In the genomic region with DNA sequence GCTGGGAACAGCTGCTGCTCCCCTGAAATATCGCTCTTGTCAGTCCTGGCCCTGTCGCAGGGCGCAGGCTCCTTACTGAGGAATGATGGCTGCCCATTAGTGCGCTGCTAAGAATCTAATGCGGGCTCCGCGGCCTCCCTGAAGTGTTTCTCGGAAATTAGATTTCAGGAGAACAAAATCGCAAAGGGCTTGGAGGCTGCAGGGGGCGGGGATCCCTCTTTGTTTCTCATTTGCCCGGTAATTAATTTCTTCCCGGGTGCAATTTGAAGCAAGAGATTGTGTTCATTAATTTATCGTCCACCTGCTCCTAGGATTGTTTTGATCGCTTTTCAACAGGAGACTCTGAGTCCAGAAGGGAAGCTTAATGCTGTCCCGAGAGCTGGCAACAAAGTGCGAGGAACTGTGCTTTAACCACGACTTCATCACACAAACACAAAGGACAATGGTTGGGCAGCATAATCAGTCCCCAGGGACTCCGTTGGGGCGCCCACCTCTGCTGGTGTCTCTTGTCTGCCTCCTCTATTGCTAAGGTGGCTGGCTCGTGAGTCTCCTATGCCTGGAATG, we compare ENCODE assay signal across 9 mouse cellular contexts.
DNase-seq lines count a peak whose midpoint lies in the region; ATAC-seq lines count a peak whose summit lies in the region.
"Had no signal": no experiment of that assay in that cellular context is flagged by ENCODE, and none has a peak within 500 bp of the region (broad histone marks: within the 10 kb centered on the region; RNA-seq: fewer than 3 reads in every experiment).

No protein-coding gene starts in this region.

- WGBS in hindbrain, embryonic 12.5 days, result 38% methylated on average over 20 of the region's 20 CpGs
- whole genome bisulfite sequencing in neural tube, embryonic 14.5 days, result 16% methylated on average over 20 of the region's 20 CpGs

- no peaks in the 10 kb centered on the region for H3K9me3 ChIP-seq in hindbrain, embryonic 12.5 days (replicated peaks)
- no peaks in the 10 kb centered on the region for H3K9me3 ChIP-seq in neural tube, embryonic 14.5 days (ENCODE audit: control insufficient read depth, low read length)
- H3K9me3 ChIP-seq: limb, embryonic 12.5 days had no signal

- H3K4me2 ChIP-seq in hindbrain, embryonic 12.5 days (replicated peaks), result peak overlapping the region; percentile 27
- peak overlapping the region; percentile 16; the same call in 1 of the 2 replicates for H3K4me2 ChIP-seq in neural tube, embryonic 14.5 days (ENCODE audit: low read depth, low read length)
- H3K4me2 ChIP-seq: limb, embryonic 12.5 days had no signal

- peak overlapping the region; percentile 86 for H3K27ac ChIP-seq in hindbrain, embryonic 12.5 days
- H3K27ac ChIP-seq in neural tube, embryonic 14.5 days (ENCODE audit: low read depth, low read length), result peak overlapping the region; percentile 86
- H3K27ac ChIP-seq: limb, embryonic 12.5 days had no signal

- no peaks in the 10 kb centered on the region for H3K27me3 ChIP-seq in hindbrain, embryonic 12.5 days
- H3K27me3 ChIP-seq in neural tube, embryonic 14.5 days (ENCODE audit: control insufficient read depth, insufficient read depth, low read length), result no peaks in the 10 kb centered on the region
- H3K27me3 ChIP-seq: limb, embryonic 12.5 days had no signal

- peaks cover 35% of the 10 kb centered on the region for H3K4me1 ChIP-seq in hindbrain, embryonic 12.5 days
- H3K4me1 ChIP-seq in neural tube, embryonic 14.5 days (ENCODE audit: control insufficient read depth, insufficient read depth, low read length), result peaks cover 33% of the 10 kb centered on the region
- H3K4me1 ChIP-seq: limb, embryonic 12.5 days had no signal

- peak; percentile 71 for ATAC-seq in hindbrain, embryonic 12.5 days (ENCODE audit: low FRiP score)
- ATAC-seq in neural tube, embryonic 14.5 days (ENCODE audit: low read depth), result peak; percentile 80

- H3K4me3 ChIP-seq in hindbrain, embryonic 12.5 days, result no peak overlapping the region
- no peak overlapping the region for H3K4me3 ChIP-seq in neural tube, embryonic 14.5 days (ENCODE audit: low read depth, low read length)
- H3K4me3 ChIP-seq: limb, embryonic 12.5 days had no signal

- H3K9ac ChIP-seq in hindbrain, embryonic 12.5 days, result no peak overlapping the region
- H3K9ac ChIP-seq in neural tube, embryonic 14.5 days (replicated peaks; ENCODE audit: low read depth, low read length), result no peak overlapping the region
- H3K9ac ChIP-seq: limb, embryonic 12.5 days had no signal

- H3K36me3 ChIP-seq in hindbrain, embryonic 12.5 days, result no peaks in the 10 kb centered on the region
- H3K36me3 ChIP-seq in neural tube, embryonic 14.5 days (ENCODE audit: control insufficient read depth, insufficient read depth, low read length), result no peaks in the 10 kb centered on the region
- H3K36me3 ChIP-seq: limb, embryonic 12.5 days had no signal

- peak; percentile 26 for DNase-seq in embryo, embryonic 10.5 days (ENCODE audit: low spot score)
- DNase-seq in embryo, embryonic 10 days (ENCODE audit: low spot score), result no peak
- DNase-seq in testis, postnatal 10 days (ENCODE audit: low spot score), result peak; percentile 37
- DNase-seq in testis, postnatal 14 days (ENCODE audit: low spot score), result no peak
- no peak for DNase-seq in adrenal gland, adult 2 months
- DNase-seq in spleen, postnatal 10 days (ENCODE audit: low spot score in 2 of 2), result no peak

Comparison
In these comparisons a context has a peak if more than half of its experiments do, and no peak if none do; other contexts are left out.
1. DNase-seq: peak in embryo, embryonic 10.5 days (single experiment) and testis, postnatal 10 days (single experiment); none in embryo, embryonic 10 days (single experiment), testis, postnatal 14 days (single experiment), adrenal gland, adult 2 months (single experiment) and spleen, postnatal 10 days (0 of 2).